Mouse (Mus musculus) C2C12 (cell line): ENCODE measurements around the gene Baiap2l1.

ENCODE experiments used
- CTCF ChIP-seq: IDR thresholded peaks from one replicate; pipeline ENCODE4 v1.5.1; 2011; ENCODE audit not compliant: control insufficient read depth, insufficient read depth, insufficient read length
- FOSL1 ChIP-seq: IDR thresholded peaks from one replicate; pipeline ENCODE4 v1.8.0; 2011; ENCODE audit warnings: mild to moderate bottlenecking, low read length; ENCODE audit not compliant: poor library complexity, insufficient read depth, severe bottlenecking
- MAX ChIP-seq: IDR thresholded peaks from one replicate; pipeline ENCODE4 v1.6.1; 2011; ENCODE audit warnings: mild to moderate bottlenecking, control low read depth
- MYOD1 ChIP-seq: IDR thresholded peaks from one replicate; pipeline ENCODE4 v1.6.1; 2011; ENCODE audit warnings: low read depth; ENCODE audit not compliant: control insufficient read depth, insufficient read length
- MYOG ChIP-seq: IDR thresholded peaks from one replicate; pipeline ENCODE4 v1.6.1; 2011; ENCODE audit not compliant: control insufficient read depth, insufficient read length; ENCODE audit errors: extremely low read depth
- USF1 ChIP-seq: IDR thresholded peaks from one replicate; pipeline ENCODE4 v1.6.1; 2011; ENCODE audit warnings: low read depth, mild to moderate bottlenecking, control low read depth, moderate library complexity

DNA sequence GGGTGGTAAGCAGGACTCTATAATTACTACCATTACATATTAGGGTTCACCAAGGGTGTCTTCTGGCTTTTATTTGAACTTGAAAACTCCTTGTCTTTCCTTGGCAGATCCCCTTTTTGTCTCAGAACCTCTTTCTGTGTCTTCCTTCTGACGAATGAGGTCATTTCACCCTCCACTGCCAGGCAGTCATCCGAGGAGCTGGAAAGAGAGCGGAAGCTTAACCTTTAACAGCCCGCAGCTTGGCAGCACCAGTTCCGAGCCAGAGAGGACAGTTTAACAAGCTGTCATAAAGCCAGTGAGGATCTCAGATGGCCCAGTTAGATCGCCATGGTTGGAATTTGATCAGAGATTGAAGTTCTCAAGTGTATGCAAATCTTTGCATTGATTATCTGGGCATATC lies 2.4 kb upstream of the Baiap2l1 start:
- no peak for TF ChIP-seq CTCF
- TF ChIP-seq MAX: no peak
- no peak for TF ChIP-seq USF1
- no peak for TF ChIP-seq FOSL1
- no peak for TF ChIP-seq MYOG
- TF ChIP-seq MYOD1: no peak
